Mouse (Mus musculus): Measurements from ENCODE around the gene Alg2.
A peak's percentile ranks its signal among the peaks of the same experiment; 100 is the strongest.

- TF ChIP-seq CTCF (IDR thresholded peaks at IDR 0.05; ENCODE audit: low read depth, low read length) = peak; percentile 4; the same call in 1 of the 2 replicates
- TF ChIP-seq POLR2A (IDR thresholded peaks at IDR 0.05; ENCODE audit: extremely low read depth, insufficient read depth, low read length) = no peak
Observed at GRCm38 (mm10) chr4:47473586-47473967, 556 bp downstream of the Alg2 start.

All from liver, adult 2 months (tissue).